Comparison of ENCODE assay signal across 9 mouse cellular contexts in the genomic region with DNA sequence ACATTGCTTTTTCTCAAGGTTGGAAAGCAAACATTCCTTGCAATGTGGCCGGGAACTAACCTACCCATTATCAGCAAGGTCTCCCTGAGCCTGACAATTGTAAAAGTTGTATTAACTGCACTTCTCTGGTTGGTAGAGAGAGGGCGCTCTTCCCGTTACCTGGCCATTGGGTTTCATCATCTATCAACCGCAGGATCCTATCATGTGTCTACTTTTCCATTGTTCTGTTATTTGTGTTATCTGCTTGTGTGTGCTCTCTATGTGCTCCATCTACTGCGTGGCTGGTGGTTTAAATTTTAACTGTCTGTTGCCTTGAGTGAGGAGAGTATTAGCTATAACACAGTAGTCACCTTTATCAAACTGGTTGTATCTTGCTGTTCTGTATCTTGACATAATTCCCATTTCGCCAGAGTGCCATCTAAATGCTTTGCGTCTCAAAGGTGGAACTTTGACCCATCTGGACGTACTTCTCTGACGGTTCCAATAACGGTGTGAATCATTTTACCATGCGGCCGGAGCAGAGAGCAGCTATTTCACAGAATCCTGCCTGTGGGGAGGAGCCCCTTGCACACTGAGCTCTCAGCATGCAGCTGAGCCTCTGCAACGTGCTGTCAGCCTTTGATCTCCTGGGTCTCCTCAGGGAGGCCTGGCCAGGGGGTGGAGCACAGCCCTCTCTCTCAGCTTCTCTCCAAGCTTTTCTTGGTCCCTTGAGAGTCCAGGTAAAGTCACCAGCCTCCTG.
DNase-seq lines count a peak whose midpoint lies in the region; ATAC-seq and TF ChIP-seq lines count a peak whose summit lies in the region.
"Had no signal": no experiment of that assay in that cellular context is flagged by ENCODE, and none has a peak within 500 bp of the region (broad histone marks: within the 10 kb centered on the region; RNA-seq: fewer than 3 reads in every experiment).

No protein-coding gene starts in this region.

- in situ Hi-C loops in CH12.LX (cut with MboI; ENCODE audit: low pct_ligation_motif_present, low pct_unique_long_range_greater_than_20kb, low sequenced_read_pairs), result no loop called here

- no peak overlapping the region for H3K27ac ChIP-seq in kidney, embryonic 14.5 days (ENCODE audit: low read depth, low read length)
- no peak overlapping the region for H3K27ac ChIP-seq in CH12.LX (ENCODE audit: insufficient read depth, low read depth)
- H3K27ac ChIP-seq in intestine, embryonic 15.5 days, result no peak overlapping the region
- H3K27ac ChIP-seq: macrophage had no signal

- peak; percentile 11 for TF ChIP-seq RAD21 in CH12.LX (IDR thresholded peaks at IDR 0.05; ENCODE audit: low read depth, low read length)

- TF ChIP-seq CTCF in CH12.LX (conservative IDR thresholded peaks at IDR 0.05 in 1 of 2, IDR thresholded peaks at IDR 0.05 in 1 of 2; ENCODE audit: low read depth in 2 of 2, low read length in 2 of 2), result peak; percentile 59 to 60

- no peak for DNase-seq in kidney, adult 8-10 months
- DNase-seq in CH12.LX (ENCODE audit: extremely low read depth), result peak; percentile 10
- peak; percentile 49 for DNase-seq in ZHBTc4 (ENCODE audit: low read depth, low spot score)
- no peak for DNase-seq in gastrocnemius, postnatal 14 days
- DNase-seq: adrenal gland, adult 8-10 months had no signal

- no peaks in the 10 kb centered on the region for H3K9me3 ChIP-seq in kidney, embryonic 14.5 days (ENCODE audit: control insufficient read depth, low read length)
- no peaks in the 10 kb centered on the region for H3K9me3 ChIP-seq in CH12.LX (replicated peaks; ENCODE audit: low read length)
- no peaks in the 10 kb centered on the region for H3K9me3 ChIP-seq in intestine, embryonic 15.5 days

- no peak overlapping the region for H3K9ac ChIP-seq in kidney, embryonic 14.5 days (ENCODE audit: low read depth, low read length)
- H3K9ac ChIP-seq in CH12.LX (ENCODE audit: insufficient read depth, low read depth), result no peak overlapping the region
- H3K9ac ChIP-seq in intestine, embryonic 15.5 days, result no peak overlapping the region

- peaks cover 9% of the 10 kb centered on the region; the same call in 1 of the 2 replicates for H3K4me1 ChIP-seq in kidney, embryonic 14.5 days (ENCODE audit: control insufficient read depth, insufficient read depth, low read length)
- H3K4me1 ChIP-seq in CH12.LX (ENCODE audit: control insufficient read depth in 1 of 2, insufficient read depth in 2 of 2), result no peaks in the 10 kb centered on the region
- peaks cover 7% of the 10 kb centered on the region; the same call in 1 of the 2 replicates for H3K4me1 ChIP-seq in intestine, embryonic 15.5 days (replicated peaks)

- no peaks in the 10 kb centered on the region; the same call in 1 of the 2 replicates for H3K27me3 ChIP-seq in kidney, embryonic 14.5 days (ENCODE audit: control insufficient read depth, insufficient read depth, low read length)
- H3K27me3 ChIP-seq in CH12.LX (replicated peaks), result peaks cover 87% of the 10 kb centered on the region
- H3K27me3 ChIP-seq in intestine, embryonic 15.5 days (replicated peaks), result no peaks in the 10 kb centered on the region

- peak; percentile 65; the same call in 1 of the 2 replicates for ATAC-seq in kidney, embryonic 14.5 days (ENCODE audit: low FRiP score, low TSS enrichment)
- ATAC-seq in intestine, embryonic 15.5 days, result peak; percentile 86
- ATAC-seq in inflammation-experienced regulatory T-cells, adult 6 months, result no peak

- WGBS in kidney, embryonic 14.5 days, result 6% methylated on average over 13 of the region's 13 CpGs
- WGBS in intestine, embryonic 15.5 days, result 9% methylated on average over 13 of the region's 13 CpGs

- dilution Hi-C loops in CH12.LX (cut with MboI; ENCODE audit: extremely low pct_ligation_motif_present, extremely low pct_unique_long_range_greater_than_20kb, low sequenced_read_pairs), result no loop called here

- H3K79me2 ChIP-seq in CH12.LX (replicated peaks; ENCODE audit: control insufficient read depth, extremely low read depth, insufficient read depth, poor library complexity, severe bottlenecking), result no peaks in the 10 kb centered on the region

- H3K4me2 ChIP-seq in kidney, embryonic 14.5 days (replicated peaks; ENCODE audit: low read depth, low read length), result no peak overlapping the region
- H3K4me2 ChIP-seq in CH12.LX (ENCODE audit: insufficient read depth, low read depth, poor library complexity, severe bottlenecking), result no peak overlapping the region
- H3K4me2 ChIP-seq in intestine, embryonic 15.5 days (replicated peaks), result peak overlapping the region; percentile 27; the same call in 1 of the 2 replicates

- intact Hi-C loops in gastrocnemius, postnatal 14 days (cut with DNase I; ENCODE audit: low total_unique reads), result no loop called here

- no peak overlapping the region for H3K4me3 ChIP-seq in kidney, embryonic 14.5 days (ENCODE audit: low read length)
- no peak overlapping the region for H3K4me3 ChIP-seq in CH12.LX (replicated peaks in 1 of 3; ENCODE audit: low read depth in 2 of 3, low read length in 2 of 3, poor library complexity in 1 of 3)
- no peak overlapping the region for H3K4me3 ChIP-seq in intestine, embryonic 15.5 days (replicated peaks)

- no peaks in the 10 kb centered on the region for H3K36me3 ChIP-seq in kidney, embryonic 14.5 days (ENCODE audit: control insufficient read depth, insufficient read depth, low read length)
- H3K36me3 ChIP-seq in CH12.LX (replicated peaks in 1 of 2; ENCODE audit: control insufficient read depth in 1 of 2, insufficient read depth in 1 of 2, low read length in 1 of 2), result no peaks in the 10 kb centered on the region
- H3K36me3 ChIP-seq in intestine, embryonic 15.5 days, result no peaks in the 10 kb centered on the region

- TF ChIP-seq EP300 in CH12.LX (IDR thresholded peaks at IDR 0.05; ENCODE audit: low read length), result no peak

- no peak for TF ChIP-seq POLR2A in CH12.LX (IDR thresholded peaks at IDR 0.05; ENCODE audit: low read depth, low read length)

TF ChIP-seq in CH12.LX, 34 proteins besides CTCF, POLR2A, EP300 and RAD21:
- peak; percentile 35 for TF ChIP-seq SMC3 (IDR thresholded peaks at IDR 0.05; ENCODE audit: low read depth, low read length)
- TF ChIP-seq HCFC1 (IDR thresholded peaks at IDR 0.05; ENCODE audit: low read depth, low read length), result no peak

Comparison
In these comparisons a context has a peak if more than half of its experiments do, and no peak if none do; other contexts are left out.
1. DNase-seq: peak in CH12.LX (single experiment) and ZHBTc4 (single experiment); none in kidney, adult 8-10 months (0 of 2) and gastrocnemius, postnatal 14 days (single experiment).